Mouse (Mus musculus): ENCODE measurements around the gene Lix1l.

DNA sequence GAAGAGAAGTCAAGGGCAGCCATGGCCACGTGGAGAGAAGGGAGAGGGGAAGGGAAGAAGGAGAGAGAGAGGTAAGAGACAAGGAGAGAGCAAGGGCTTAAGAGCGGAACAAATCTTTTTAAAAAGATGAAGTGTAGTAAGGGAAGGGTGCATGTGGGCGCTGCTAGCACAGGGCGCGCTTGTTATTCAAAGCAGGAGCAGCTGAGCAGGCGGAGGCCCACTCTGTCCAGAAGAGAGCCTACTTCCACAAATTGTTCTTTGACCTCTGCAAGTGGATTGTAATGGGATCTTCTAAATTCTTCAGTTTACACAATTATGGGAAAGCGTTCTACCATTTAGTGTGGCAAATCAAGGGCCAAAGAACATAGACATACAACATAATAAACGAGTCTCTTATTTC is 32.3 kb upstream of the Lix1l start:
- TF ChIP-seq HCFC1 (IDR thresholded peaks at IDR 0.05; ENCODE audit: borderline replicate concordance, insufficient read depth, low read length) (no peak), CHD2 (IDR thresholded peaks at IDR 0.05; ENCODE audit: low read depth, low read length) (no peak)

All from ES-E14 (cell line).